Mouse (Mus musculus) heart, postnatal 0 days (tissue): ENCODE measurements around the gene Dmwd.

Experiments used
- CTCF ChIP-seq: IDR thresholded peaks from 2 replicates; pipeline ENCODE4 v1.5.1; 2016; ENCODE audit warnings: antibody characterized with exemption, control low read depth, low read depth
- EP300 ChIP-seq: IDR thresholded peaks from 2 replicates; pipeline ENCODE4 v1.6.1; 2016; ENCODE audit warnings: antibody characterized with exemption, low read depth

DNA sequence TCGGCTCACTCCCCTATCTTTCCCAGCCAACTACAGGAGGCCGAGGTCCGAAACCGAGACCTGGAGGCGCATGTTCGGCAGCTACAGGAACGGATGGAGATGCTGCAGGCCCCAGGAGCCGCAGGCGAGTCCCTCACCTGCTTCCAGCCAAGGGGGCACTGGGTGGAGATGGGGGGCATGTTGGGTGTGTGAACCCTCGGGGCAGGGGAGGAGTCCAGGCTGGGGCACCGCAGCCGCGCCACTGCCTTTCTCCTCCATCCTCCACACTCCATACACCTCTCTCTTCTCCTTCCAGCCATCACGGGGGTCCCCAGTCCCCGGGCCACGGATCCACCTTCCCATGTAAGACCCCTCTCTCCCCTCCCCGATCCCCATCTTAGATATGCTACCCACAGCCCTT is 15.9 kb downstream of the Dmwd start:
- TF ChIP-seq CTCF (no peak), EP300 (no peak)
